Mouse (Mus musculus): ENCODE measurements around the gene Ntn1. TPM values are rescaled to one million over a fixed set of nuclear protein-coding genes. Genes with fewer than 3 reads are reported as not detected.

Ntn1 gene
- total RNA-seq, 2 experiments from 2014 or later: 5.5 to 7.5 TPM

GRCm38 (mm10) chr11:68202561-68202960 lies 198.1 kb downstream of the Ntn1 start:
- intact Hi-C loops (cut with DNase I): no loop called here
- no peak for DNase-seq (ENCODE audit: low spot score in 2 of 2)

GRCm38 (mm10) chr11:68201811-68202459 lies 198.7 kb downstream of the Ntn1 start:
- no peak for DNase-seq (ENCODE audit: low spot score in 2 of 2)
- intact Hi-C loops (cut with DNase I): no loop called here

GRCm38 (mm10) chr11:68201063-68201462 lies 199.6 kb downstream of the Ntn1 start:
- DNase-seq (ENCODE audit: low spot score in 2 of 2): no peak
- intact Hi-C loops (cut with DNase I): no loop called here

- no peak for DNase-seq (ENCODE audit: low spot score in 2 of 2)
- intact Hi-C loops (cut with DNase I): no loop called here
Observed at GRCm38 (mm10) chr11:68200500-68200899, 200.1 kb downstream of the Ntn1 start.

- intact Hi-C loops (cut with DNase I): loop anchor here (10.0 kb wide), 1 partner anchor 195 kb away; no protein-coding TSS in a partner anchor
- DNase-seq (ENCODE audit: low spot score in 2 of 2): no peak
Observed at GRCm38 (mm10) chr11:68199801-68200423, 200.7 kb downstream of the Ntn1 start.

- intact Hi-C loops (cut with DNase I): loop anchor here (10.0 kb wide), 1 partner anchor 194 kb away; no protein-coding TSS in a partner anchor
- DNase-seq (ENCODE audit: low spot score in 2 of 2): no peak
Observed at GRCm38 (mm10) chr11:68199103-68199502, 201.5 kb downstream of the Ntn1 start.

- DNase-seq (ENCODE audit: low spot score in 2 of 2): no peak
- intact Hi-C loops (cut with DNase I): loop anchor here (10.0 kb wide), 1 partner anchor 194 kb away; no protein-coding TSS in a partner anchor
Observed at GRCm38 (mm10) chr11:68198696-68199095, 201.9 kb downstream of the Ntn1 start.

- DNase-seq (ENCODE audit: low spot score in 2 of 2): no peak
- intact Hi-C loops (cut with DNase I): loop anchor here (10.0 kb wide), 1 partner anchor 193 kb away; no protein-coding TSS in a partner anchor
Observed at GRCm38 (mm10) chr11:68197471-68197870, 203.2 kb downstream of the Ntn1 start.

- intact Hi-C loops (cut with DNase I): loop anchor here (10.0 kb wide), 1 partner anchor 192 kb away; no protein-coding TSS in a partner anchor
- DNase-seq (ENCODE audit: low spot score in 2 of 2): no peak
Observed at GRCm38 (mm10) chr11:68196566-68196965, 204.1 kb downstream of the Ntn1 start.

- DNase-seq (ENCODE audit: low spot score in 2 of 2): no peak
- intact Hi-C loops (cut with DNase I): loop anchor here (10.0 kb wide), 1 partner anchor 191 kb away; no protein-coding TSS in a partner anchor
Observed at GRCm38 (mm10) chr11:68195693-68196176, 204.9 kb downstream of the Ntn1 start.

- intact Hi-C loops (cut with DNase I): loop anchor here (10.0 kb wide), 1 partner anchor 190 kb away; no protein-coding TSS in a partner anchor
- no peak for DNase-seq (ENCODE audit: low spot score in 2 of 2)
Observed at GRCm38 (mm10) chr11:68195168-68195567, 205.5 kb downstream of the Ntn1 start.

GRCm38 (mm10) chr11:68190849-68191248 lies 209.8 kb downstream of the Ntn1 start:
- peak in 1 of 2 experiments; percentile 39 for DNase-seq (ENCODE audit: low spot score in 2 of 2)
- intact Hi-C loops (cut with DNase I): loop anchor here (10.0 kb wide), 1 partner anchor 186 kb away; no protein-coding TSS in a partner anchor

- intact Hi-C loops (cut with DNase I): no loop called here
- DNase-seq (ENCODE audit: low spot score in 2 of 2): no peak
Observed at GRCm38 (mm10) chr11:68188695-68189201, 211.9 kb downstream of the Ntn1 start.

- DNase-seq (ENCODE audit: low spot score in 2 of 2): no peak
- intact Hi-C loops (cut with DNase I): no loop called here
Observed at GRCm38 (mm10) chr11:68187242-68187641, 213.4 kb downstream of the Ntn1 start.

GRCm38 (mm10) chr11:68185647-68186046 lies 215.0 kb downstream of the Ntn1 start:
- intact Hi-C loops (cut with DNase I): no loop called here
- DNase-seq (ENCODE audit: low spot score in 2 of 2): peak in 1 of 2 experiments; percentile 25

GRCm38 (mm10) chr11:68177415-68177814 lies 223.2 kb downstream of the Ntn1 start:
- DNase-seq (ENCODE audit: low spot score in 2 of 2): no peak
- intact Hi-C loops (cut with DNase I): no loop called here

- intact Hi-C loops (cut with DNase I): no loop called here
- no peak for DNase-seq (ENCODE audit: low spot score in 2 of 2)
Observed at GRCm38 (mm10) chr11:68176550-68176949, 224.1 kb downstream of the Ntn1 start.

GRCm38 (mm10) chr11:68172648-68173045 lies 228.0 kb downstream of the Ntn1 start:
- DNase-seq (ENCODE audit: low spot score in 2 of 2): no peak
- intact Hi-C loops (cut with DNase I): no loop called here

GRCm38 (mm10) chr11:68171973-68172647 lies 228.5 kb downstream of the Ntn1 start:
- no peak for DNase-seq (ENCODE audit: low spot score in 2 of 2)
- intact Hi-C loops (cut with DNase I): no loop called here

GRCm38 (mm10) chr11:68168427-68168826 lies 232.2 kb downstream of the Ntn1 start:
- intact Hi-C loops (cut with DNase I): no loop called here
- no peak for DNase-seq (ENCODE audit: low spot score in 2 of 2)
